Mouse (Mus musculus) urinary bladder, postnatal 25 days (tissue): ENCODE data around the gene Tex12.
A peak's percentile ranks its signal among the peaks of the same experiment; 100 is the strongest.

Experiments used
- DNase-seq: peaks from one replicate; pipeline ENCODE4 v3.0.0; 2022; ENCODE audit warnings: low spot score

The Tex12 gene

GRCm38 (mm10) chr9:50555094-50555446 lies 6.1 kb downstream of the Tex12 start, which contains the start of gene Bco2:
Gene Bco2 (minus strand): TSS chr9:50555181.
- DNase-seq: no peak

GRCm38 (mm10) chr9:50554241-50555093 lies 6.7 kb downstream of the Tex12 start, which contains the start of gene Il18:
Gene Il18 (plus strand): TSS chr9:50554827.
- DNase-seq: no peak

GRCm38 (mm10) chr9:50553547-50553946 lies 7.6 kb downstream of the Tex12 start:
- DNase-seq: no peak

- no peak for DNase-seq
These were observed 8.9 kb downstream of the Tex12 start for GRCm38 (mm10) chr9:50552206-50552605.

- no peak for DNase-seq
These were observed 12.2 kb downstream of the Tex12 start for GRCm38 (mm10) chr9:50548936-50549335.

GRCm38 (mm10) chr9:50547859-50548478 lies 13.2 kb downstream of the Tex12 start:
- DNase-seq: no peak

GRCm38 (mm10) chr9:50542401-50542800 lies 18.7 kb downstream of the Tex12 start:
- DNase-seq: no peak

GRCm38 (mm10) chr9:50540170-50540569 lies 21.0 kb downstream of the Tex12 start:
- DNase-seq: no peak

- DNase-seq: no peak
These were observed 23.8 kb downstream of the Tex12 start for GRCm38 (mm10) chr9:50537295-50537694.

GRCm38 (mm10) chr9:50536603-50537135 lies 24.5 kb downstream of the Tex12 start:
- no peak for DNase-seq

GRCm38 (mm10) chr9:50535930-50536329 lies 25.2 kb downstream of the Tex12 start:
- no peak for DNase-seq

- no peak for DNase-seq
These were observed 27.3 kb downstream of the Tex12 start for GRCm38 (mm10) chr9:50533791-50534190.

- no peak for DNase-seq
These were observed 27.8 kb downstream of the Tex12 start for GRCm38 (mm10) chr9:50533328-50533727.

- no peak for DNase-seq
These were observed 30.2 kb downstream of the Tex12 start for GRCm38 (mm10) chr9:50530890-50531289.

GRCm38 (mm10) chr9:50528293-50528892 lies 32.7 kb downstream of the Tex12 start, which contains the start of gene Pts:
Gene Pts (minus strand): TSS chr9:50528724.
- peak; percentile 98 for DNase-seq

- DNase-seq: no peak
These were observed 33.3 kb downstream of the Tex12 start for GRCm38 (mm10) chr9:50527860-50528259.

- no peak for DNase-seq
These were observed 35.5 kb downstream of the Tex12 start for GRCm38 (mm10) chr9:50525585-50525984.

- no peak for DNase-seq
These were observed 36.2 kb downstream of the Tex12 start for GRCm38 (mm10) chr9:50524936-50525335.

- DNase-seq: no peak
These were observed 38.6 kb downstream of the Tex12 start for GRCm38 (mm10) chr9:50522574-50522973.

- DNase-seq: no peak
These were observed 39.6 kb downstream of the Tex12 start for GRCm38 (mm10) chr9:50521562-50521961.

GRCm38 (mm10) chr9:50520748-50521147 lies 40.4 kb downstream of the Tex12 start:
- no peak for DNase-seq

GRCm38 (mm10) chr9:50518781-50519180 lies 42.3 kb downstream of the Tex12 start:
- no peak for DNase-seq

- DNase-seq: no peak
These were observed 45.7 kb downstream of the Tex12 start for GRCm38 (mm10) chr9:50515462-50515861.
